Mouse (Mus musculus): ENCODE data around the gene Magi1. TPM values are rescaled to one million over a fixed set of nuclear protein-coding genes. Genes with fewer than 3 reads are reported as not detected.

The Magi1 gene
- total and polyA plus RNA-seq, 3 experiments: not detected

- Histone ChIP-seq H3K36me3 (ENCODE audit: control insufficient read depth in 1 of 2, insufficient read depth in 2 of 2, low read length in 2 of 2) (no peaks in the 10 kb centered on the region), H3K9me3 (replicated peaks; ENCODE audit: insufficient read depth, low read length) (no peaks in the 10 kb centered on the region), H3K9ac (ENCODE audit: control insufficient read depth, low read depth, low read length, poor library complexity, severe bottlenecking) (no peak overlapping the region), H3K4me1 (ENCODE audit: control insufficient read depth in 1 of 2, insufficient read depth in 2 of 2, low read length in 2 of 2) (no peaks in the 10 kb centered on the region), H3K79me2 (ENCODE audit: control insufficient read depth, insufficient read depth, low read length, poor library complexity) (no peaks in the 10 kb centered on the region), H3K27ac (ENCODE audit: control insufficient read depth, low read depth, low read length) (no peak overlapping the region), H3K27me3 (ENCODE audit: control insufficient read depth in 1 of 2, insufficient read depth in 2 of 2, low read length in 2 of 2) (no peaks in the 10 kb centered on the region), H3K4me3 (ENCODE audit: control insufficient read depth in 1 of 2, insufficient read depth in 1 of 2, low read depth in 2 of 2, low read length in 2 of 2) (no peak overlapping the region)
- no peak for TF ChIP-seq ZNF384 (IDR thresholded peaks at IDR 0.05; ENCODE audit: low read depth, low read length)
- TF ChIP-seq JUND (IDR thresholded peaks at IDR 0.05; ENCODE audit: low read depth, low read length): no peak
- no peak for TF ChIP-seq TBP (IDR thresholded peaks at IDR 0.05; ENCODE audit: low read depth, low read length)
- TF ChIP-seq POLR2AphosphoS2 (IDR thresholded peaks at IDR 0.05; ENCODE audit: low read length): no peak
- no peak for TF ChIP-seq CHD2 (IDR thresholded peaks at IDR 0.05; ENCODE audit: low read length)
- TF ChIP-seq ETS1 (IDR thresholded peaks at IDR 0.05; ENCODE audit: low read depth, low read length): no peak
- no peak for TF ChIP-seq RAD21 (IDR thresholded peaks at IDR 0.05; ENCODE audit: low read depth, low read length)
- TF ChIP-seq HCFC1 (IDR thresholded peaks at IDR 0.05; ENCODE audit: low read depth, low read length): no peak
- no peak for TF ChIP-seq GATA1 (IDR thresholded peaks at IDR 0.05; ENCODE audit: low read depth, low read length)
- TF ChIP-seq BHLHE40 (IDR thresholded peaks at IDR 0.05; ENCODE audit: borderline replicate concordance, low read depth, low read length): no peak
- no peak for TF ChIP-seq ZC3H11A (IDR thresholded peaks at IDR 0.05; ENCODE audit: low read depth, low read length)
- no peak for DNase-seq (ENCODE audit: low read depth, low spot score)
These were observed 373.7 kb downstream of the Magi1 start for GRCm38 (mm10) chr6:93909976-93910375.

- TF ChIP-seq UBTF (IDR thresholded peaks at IDR 0.05; ENCODE audit: borderline replicate concordance, insufficient read depth, low read depth, low read length) (no peak), RAD21 (IDR thresholded peaks at IDR 0.05; ENCODE audit: low read depth, low read length) (no peak), USF2 (IDR thresholded peaks at IDR 0.05; ENCODE audit: borderline replicate concordance in 1 of 2, insufficient read depth in 1 of 2, low read depth in 1 of 2, low read length in 2 of 2) (no peak), BHLHE40 (IDR thresholded peaks at IDR 0.05; ENCODE audit: borderline replicate concordance, low read depth, low read length) (no peak), NRF1 (IDR thresholded peaks at IDR 0.05; ENCODE audit: insufficient read depth, low read depth, low read length, poor library complexity, severe bottlenecking) (no peak), MEF2A (IDR thresholded peaks at IDR 0.05; ENCODE audit: extremely low read depth, insufficient replicate concordance, low read depth, low read length, poor library complexity, severe bottlenecking) (no peak), ETS1 (IDR thresholded peaks at IDR 0.05; ENCODE audit: low read depth, low read length) (no peak), MAX (IDR thresholded peaks at IDR 0.05; ENCODE audit: low read length) (no peak), KAT2A (conservative IDR thresholded peaks at IDR 0.05; ENCODE audit: low read depth, low read length) (no peak), POLR2AphosphoS5 (IDR thresholded peaks at IDR 0.05; ENCODE audit: borderline replicate concordance, low read depth, low read length) (no peak)
- Histone ChIP-seq H3K27me3 (ENCODE audit: control insufficient read depth in 1 of 2, insufficient read depth in 2 of 2, low read length in 2 of 2) (no peaks in the 10 kb centered on the region), H3K36me3 (ENCODE audit: control insufficient read depth in 1 of 2, insufficient read depth in 2 of 2, low read length in 2 of 2) (no peaks in the 10 kb centered on the region)
These were observed 378.7 kb downstream of the Magi1 start for GRCm38 (mm10) chr6:93904987-93905386.

More at GRCm38 (mm10) chr6:93904987-93905386, 378.7 kb downstream of the Magi1 start:
- H3K27ac ChIP-seq (ENCODE audit: control insufficient read depth, low read depth, low read length): no peak overlapping the region
- no peak overlapping the region for H3K4me3 ChIP-seq (ENCODE audit: control insufficient read depth in 1 of 2, insufficient read depth in 1 of 2, low read depth in 2 of 2, low read length in 2 of 2)
- no peak for DNase-seq (ENCODE audit: low read depth, low spot score)
- H3K9ac ChIP-seq (ENCODE audit: control insufficient read depth, low read depth, low read length, poor library complexity, severe bottlenecking): no peak overlapping the region
- no peaks in the 10 kb centered on the region for H3K79me2 ChIP-seq (ENCODE audit: control insufficient read depth, insufficient read depth, low read length, poor library complexity)
- no peaks in the 10 kb centered on the region for H3K4me1 ChIP-seq (ENCODE audit: control insufficient read depth in 1 of 2, insufficient read depth in 2 of 2, low read length in 2 of 2)
- H3K9me3 ChIP-seq (replicated peaks; ENCODE audit: insufficient read depth, low read length): no peaks in the 10 kb centered on the region

All from MEL (cell line).